ENCODE assay signal across 8 mouse cellular contexts in genomic region chr1:172489585-172490250, GRCm38 (mm10). TPM values are rescaled to one million over a fixed set of nuclear protein-coding genes. Genes with fewer than 3 reads are reported as not detected.
DNase-seq lines count a peak whose midpoint lies in the region; ATAC-seq and TF ChIP-seq lines count a peak whose summit lies in the region.

No protein-coding gene starts in this region.

- intact Hi-C loops in left cerebral cortex, adult 2 months (cut with DNase I), result loop anchor here (1.0 to 5.0 kb wide), 2 partner anchors 77 to 903 kb away; no protein-coding TSS in a partner anchor

- H3K9ac ChIP-seq in forebrain, embryonic 15.5 days (replicated peaks), result no peak overlapping the region; the same call in 1 of the 2 replicates
- H3K9ac ChIP-seq in limb, embryonic 14.5 days (ENCODE audit: low read depth, low read length, severe bottlenecking), result peak overlapping the region; percentile 41; the same call in 1 of the 2 replicates
- H3K9ac ChIP-seq in neural tube, embryonic 15.5 days (replicated peaks), result no peak overlapping the region

- H3K36me3 ChIP-seq in forebrain, embryonic 15.5 days, result peaks cover 29% of the 10 kb centered on the region
- H3K36me3 ChIP-seq in limb, embryonic 14.5 days (ENCODE audit: control insufficient read depth, insufficient read depth, low read length), result peaks cover 9% of the 10 kb centered on the region; the same call in 1 of the 2 replicates
- H3K36me3 ChIP-seq in neural tube, embryonic 15.5 days, result peaks cover 9% of the 10 kb centered on the region; the same call in 1 of the 2 replicates

- no peak overlapping the region for H3K27ac ChIP-seq in left cerebral cortex, adult 2 months
- no peak overlapping the region for H3K27ac ChIP-seq in forebrain, embryonic 15.5 days (replicated peaks)
- no peak overlapping the region for H3K27ac ChIP-seq in limb, embryonic 14.5 days (replicated peaks; ENCODE audit: low read depth, low read length)
- H3K27ac ChIP-seq in neural tube, embryonic 15.5 days (replicated peaks), result no peak overlapping the region

- peak overlapping the region; percentile 40 for H3K4me2 ChIP-seq in forebrain, embryonic 15.5 days (replicated peaks)
- H3K4me2 ChIP-seq in limb, embryonic 14.5 days (replicated peaks; ENCODE audit: low read depth, low read length, severe bottlenecking), result peak overlapping the region; percentile 47
- H3K4me2 ChIP-seq in neural tube, embryonic 15.5 days, result peak overlapping the region; percentile 53

- peaks cover 49% of the 10 kb centered on the region for H3K4me1 ChIP-seq in forebrain, embryonic 15.5 days
- peaks cover 15% of the 10 kb centered on the region for H3K4me1 ChIP-seq in limb, embryonic 14.5 days (ENCODE audit: control insufficient read depth, insufficient read depth, low read length)
- peaks cover 38% of the 10 kb centered on the region for H3K4me1 ChIP-seq in neural tube, embryonic 15.5 days

- H3K27me3 ChIP-seq in forebrain, embryonic 15.5 days, result no peaks in the 10 kb centered on the region
- H3K27me3 ChIP-seq in limb, embryonic 14.5 days (ENCODE audit: control insufficient read depth, insufficient read depth, low read length), result no peaks in the 10 kb centered on the region
- H3K27me3 ChIP-seq in neural tube, embryonic 15.5 days (replicated peaks), result no peaks in the 10 kb centered on the region

- ATAC-seq in forebrain, embryonic 15.5 days (replicated peaks), result peak; percentile 23; the same call in 1 of the 2 replicates
- ATAC-seq in limb, embryonic 14.5 days (ENCODE audit: low FRiP score, low read depth), result no peak
- peak; percentile 11; the same call in 1 of the 2 replicates for ATAC-seq in neural tube, embryonic 15.5 days (ENCODE audit: low FRiP score)

- no peak for TF ChIP-seq POLR2A in limb, embryonic 14.5 days (IDR thresholded peaks at IDR 0.05; ENCODE audit: borderline replicate concordance, extremely low read depth, insufficient read depth, insufficient read length)

- DNase-seq in left cerebral cortex, adult 2 months (ENCODE audit: extremely low spot score in 1 of 2, low spot score in 2 of 2), result no peak
- DNase-seq in left cerebral cortex, adult 11 months (ENCODE audit: low spot score), result no peak
- DNase-seq in limb, embryonic 14.5 days (ENCODE audit: low spot score), result no peak
- no peak for DNase-seq in embryo, embryonic 9.5 days (ENCODE audit: extremely low spot score)
- no peak for DNase-seq in spleen, postnatal 4 days (ENCODE audit: low spot score in 2 of 2)
- DNase-seq in spleen, adult 12 weeks (ENCODE audit: low spot score), result no peak

- no peaks in the 10 kb centered on the region for H3K9me3 ChIP-seq in forebrain, embryonic 15.5 days
- no peaks in the 10 kb centered on the region for H3K9me3 ChIP-seq in limb, embryonic 14.5 days (ENCODE audit: control insufficient read depth, low read length)
- no peaks in the 10 kb centered on the region for H3K9me3 ChIP-seq in neural tube, embryonic 15.5 days (replicated peaks)

- TF ChIP-seq CTCF in left cerebral cortex, adult 2 months (IDR thresholded peaks at IDR 0.05), result no peak

- 52% methylated on average over 12 of the region's 12 CpGs for WGBS in forebrain, embryonic 15.5 days
- 61% methylated on average over 12 of the region's 12 CpGs for WGBS in limb, embryonic 14.5 days
- WGBS in neural tube, embryonic 15.5 days, result 59% methylated on average over 12 of the region's 12 CpGs

- H3K4me3 ChIP-seq in left cerebral cortex, adult 2 months, result peak overlapping the region; percentile 57
- H3K4me3 ChIP-seq in forebrain, embryonic 15.5 days, result no peak overlapping the region
- peak overlapping the region; percentile 25; the same call in 1 of the 2 replicates for H3K4me3 ChIP-seq in limb, embryonic 14.5 days (replicated peaks; ENCODE audit: low read length)
- H3K4me3 ChIP-seq in neural tube, embryonic 15.5 days (replicated peaks), result no peak overlapping the region

RNA-seq across cellular contexts. Expression of gene Igsf9, which starts 8.1 kb away (rescaled TPM):
- 10 to 100 TPM; 12.5 to 12.8 TPM for total RNA-seq in left cerebral cortex, adult 2 months (2021)
- polyA plus RNA-seq in forebrain, embryonic 15.5 days (2015; fragmentation: Nextera tagmentation; extraction: Ambion mirVana), result 74.0 and 78.3 TPM in 2 replicates
- polyA plus RNA-seq in limb, embryonic 14.5 days (2012; rRNA removed), result 62.0 and 85.1 TPM in 2 replicates
- polyA plus RNA-seq in limb, embryonic 14.5 days (2014; fragmentation: Nextera tagmentation; extraction: Ambion mirVana), result 29.6 and 35.0 TPM in 2 replicates
- polyA plus RNA-seq in neural tube, embryonic 15.5 days (2015; fragmentation: Nextera tagmentation; extraction: Ambion mirVana), result 38.9 TPM in 2 replicates

RNA-seq across cellular contexts. Expression of gene Tagln2, which starts 10.1 kb away (rescaled TPM):
- 10 to 100 TPM in 1 of 2 experiments, 1 to 10 TPM in 1; 9.3 to 12.4 TPM for total RNA-seq in left cerebral cortex, adult 2 months (2021)
- polyA plus RNA-seq in forebrain, embryonic 15.5 days (2015; fragmentation: Nextera tagmentation; extraction: Ambion mirVana), result 46.6 and 52.7 TPM in 2 replicates
- polyA plus RNA-seq in limb, embryonic 14.5 days (2012; rRNA removed), result 134 and 151 TPM in 2 replicates
- 138 and 155 TPM in 2 replicates for polyA plus RNA-seq in limb, embryonic 14.5 days (2014; fragmentation: Nextera tagmentation; extraction: Ambion mirVana)
- polyA plus RNA-seq in neural tube, embryonic 15.5 days (2015; fragmentation: Nextera tagmentation; extraction: Ambion mirVana), result 140 and 198 TPM in 2 replicates

RNA-seq across cellular contexts. Expression of gene Slamf9, which starts 14.6 kb away (rescaled TPM):
- total RNA-seq in left cerebral cortex, adult 2 months (2021), result under 1 TPM; 0.70 to 0.79 TPM
- not detected in 2 replicates for polyA plus RNA-seq in forebrain, embryonic 15.5 days (2015; fragmentation: Nextera tagmentation; extraction: Ambion mirVana)
- 0.49 and 0.64 TPM in 2 replicates for polyA plus RNA-seq in limb, embryonic 14.5 days (2012; rRNA removed)
- 0.51 and 0.75 TPM in 2 replicates for polyA plus RNA-seq in limb, embryonic 14.5 days (2014; fragmentation: Nextera tagmentation; extraction: Ambion mirVana)
- 0.36 and 0.38 TPM in 2 replicates for polyA plus RNA-seq in neural tube, embryonic 15.5 days (2015; fragmentation: Nextera tagmentation; extraction: Ambion mirVana)

RNA-seq across cellular contexts. Expression of gene Cfap45, which starts 30.9 kb away (rescaled TPM):
- total RNA-seq in left cerebral cortex, adult 2 months (2021), result 1 to 10 TPM; 4.5 to 5.2 TPM
- 1.9 and 3.1 TPM in 2 replicates for polyA plus RNA-seq in forebrain, embryonic 15.5 days (2015; fragmentation: Nextera tagmentation; extraction: Ambion mirVana)
- 0.70 and 1.3 TPM in 2 replicates for polyA plus RNA-seq in limb, embryonic 14.5 days (2012; rRNA removed)
- polyA plus RNA-seq in limb, embryonic 14.5 days (2014; fragmentation: Nextera tagmentation; extraction: Ambion mirVana), result 0.97 and 0.98 TPM in 2 replicates
- 3.8 and 4.3 TPM in 2 replicates for polyA plus RNA-seq in neural tube, embryonic 15.5 days (2015; fragmentation: Nextera tagmentation; extraction: Ambion mirVana)

Comparison
In these comparisons a context has a peak if more than half of its experiments do, and no peak if none do; other contexts are left out.
1. H3K4me3 ChIP-seq: peak in left cerebral cortex, adult 2 months (single experiment) and limb, embryonic 14.5 days (single experiment); none in forebrain, embryonic 15.5 days (single experiment) and neural tube, embryonic 15.5 days (single experiment).
2. Peak in every context shown above with its lines, with median percentiles within 50 percentile points of each other: H3K4me2 ChIP-seq.